Mouse (Mus musculus): ENCODE results near the gene D630045J12Rik. TPM values are rescaled to one million over a fixed set of nuclear protein-coding genes. Genes with fewer than 3 reads are reported as not detected.

The D630045J12Rik gene
- polyA plus RNA-seq, 1 experiment from 2014 or later, result 11.7 TPM

DNA sequence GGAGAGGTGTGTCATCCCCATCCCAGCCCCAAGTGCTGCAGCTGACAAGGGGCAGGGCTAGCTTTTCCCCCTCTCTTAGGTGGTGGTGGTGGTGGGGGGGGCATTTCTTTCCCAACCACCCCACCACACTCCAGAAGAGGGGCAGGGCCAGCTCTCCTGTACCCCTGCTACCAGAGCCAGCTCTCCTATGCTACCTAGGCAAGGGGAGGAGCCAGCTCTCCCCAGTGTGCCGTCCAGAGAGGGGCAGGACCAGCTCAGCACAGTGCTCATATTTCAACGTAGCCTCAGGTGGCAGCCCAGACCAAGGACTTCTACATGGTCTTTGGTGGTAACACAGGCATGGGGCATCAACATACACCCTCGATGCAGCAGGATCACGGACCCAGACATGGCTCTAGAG lies 50.0 kb downstream of the D630045J12Rik start:
- Histone ChIP-seq H3K27me3 (peaks cover 66% of the 10 kb centered on the region), H3K27ac (replicated peaks) (no peak overlapping the region), H3K4me1 (peaks cover 29% of the 10 kb centered on the region), H3K4me2 (replicated peaks) (no peak overlapping the region), H3K36me3 (no peaks in the 10 kb centered on the region), H3K4me3 (no peak overlapping the region), H3K9ac (replicated peaks) (no peak overlapping the region), H3K9me3 (peaks cover 3% of the 10 kb centered on the region; the same call in 1 of the 2 replicates)
- WGBS, result 70% methylated on average over 4 of the region's 4 CpGs
- ATAC-seq (ENCODE audit: low FRiP score, low read depth), result no peak

DNA sequence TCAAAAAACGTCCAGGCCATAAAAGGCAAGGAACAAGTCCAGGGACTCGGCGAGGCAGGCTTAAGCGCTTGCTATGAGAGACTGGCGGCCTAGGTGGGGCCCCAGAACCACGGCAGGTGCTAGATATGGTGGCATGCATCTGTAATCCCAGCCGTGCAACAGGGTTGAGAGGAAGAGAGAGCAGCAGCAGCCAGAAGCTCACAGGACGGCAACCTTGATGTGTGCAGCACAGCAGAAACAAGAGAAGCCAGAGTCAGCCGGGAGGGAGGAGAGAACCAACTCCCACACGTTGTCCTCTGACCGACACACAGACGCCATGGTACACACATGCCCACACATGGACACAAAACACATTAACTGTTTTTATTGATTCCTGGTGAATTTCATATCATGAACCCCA lies 51.0 kb downstream of the D630045J12Rik start:
- ATAC-seq (ENCODE audit: low FRiP score, low read depth), result no peak
- Histone ChIP-seq H3K9me3 (no peaks in the 10 kb centered on the region), H3K4me2 (replicated peaks) (no peak overlapping the region), H3K36me3 (no peaks in the 10 kb centered on the region), H3K9ac (replicated peaks) (no peak overlapping the region), H3K4me3 (no peak overlapping the region), H3K27me3 (peaks cover 62% of the 10 kb centered on the region), H3K4me1 (peaks cover 27% of the 10 kb centered on the region), H3K27ac (replicated peaks) (no peak overlapping the region)
- WGBS, result 85% methylated on average over 12 of the region's 12 CpGs

DNA sequence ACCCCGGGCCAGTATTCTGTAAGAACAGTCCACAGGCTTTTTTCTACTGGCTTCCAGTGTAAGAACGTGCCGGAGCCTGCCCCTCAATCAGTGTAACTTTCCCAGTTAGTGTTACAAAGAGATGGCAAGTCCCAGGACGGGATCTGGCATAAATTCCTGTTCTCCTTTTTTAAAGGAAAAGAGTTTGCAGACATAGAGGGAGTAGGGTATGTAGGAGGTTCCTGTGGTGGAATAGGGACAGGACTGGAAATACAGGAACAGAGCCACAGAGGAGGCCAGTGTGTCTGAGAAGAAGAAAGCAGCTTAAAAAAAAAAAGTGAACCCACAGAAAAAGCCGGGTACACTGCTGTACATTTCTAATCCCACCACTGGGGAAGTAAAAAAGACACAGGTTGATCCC lies 52.3 kb downstream of the D630045J12Rik start:
- Histone ChIP-seq H3K27me3 (peaks cover 62% of the 10 kb centered on the region), H3K9ac (replicated peaks) (no peak overlapping the region), H3K36me3 (peaks cover 4% of the 10 kb centered on the region), H3K4me1 (peaks cover 14% of the 10 kb centered on the region), H3K4me2 (replicated peaks) (no peak overlapping the region), H3K9me3 (no peaks in the 10 kb centered on the region), H3K4me3 (no peak overlapping the region), H3K27ac (replicated peaks) (no peak overlapping the region)
- 79% methylated on average over 5 of the region's 5 CpGs for WGBS
- no peak for ATAC-seq (ENCODE audit: low FRiP score, low read depth)

DNA sequence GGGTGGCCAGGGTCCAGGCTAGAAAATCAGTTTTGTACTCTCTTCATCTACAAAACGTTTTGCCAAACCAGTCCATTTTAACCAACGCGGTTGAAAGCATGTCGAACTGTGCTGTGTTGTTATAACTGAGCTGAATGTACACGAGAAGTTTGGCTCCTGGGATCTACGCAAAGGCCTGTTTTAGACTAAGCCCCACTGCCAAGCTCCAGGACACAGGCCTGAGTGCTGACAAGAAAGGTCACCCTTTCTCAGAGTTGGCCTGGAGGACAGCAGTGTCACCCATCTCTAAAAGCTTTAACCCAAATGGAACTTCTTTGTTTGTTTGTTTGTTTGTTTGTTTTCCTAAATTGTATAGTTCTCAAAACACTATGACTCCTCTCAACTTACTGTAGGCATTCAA lies 54.2 kb downstream of the D630045J12Rik start:
- WGBS, result 90% methylated on average over 6 of the region's 6 CpGs
- peaks cover 44% of the 10 kb centered on the region for H3K27me3 ChIP-seq
- no peak overlapping the region for H3K9ac ChIP-seq (replicated peaks)
- no peaks in the 10 kb centered on the region for H3K9me3 ChIP-seq
- no peak overlapping the region for H3K4me3 ChIP-seq
- H3K36me3 ChIP-seq, result peaks cover 23% of the 10 kb centered on the region
- no peak overlapping the region for H3K4me2 ChIP-seq (replicated peaks)
- H3K27ac ChIP-seq (replicated peaks), result no peak overlapping the region
- ATAC-seq (ENCODE audit: low FRiP score, low read depth), result no peak
- H3K4me1 ChIP-seq, result 0 out of 2 replicates have a peak, but pooled peaks cover 4% of the 10 kb centered on the region

DNA sequence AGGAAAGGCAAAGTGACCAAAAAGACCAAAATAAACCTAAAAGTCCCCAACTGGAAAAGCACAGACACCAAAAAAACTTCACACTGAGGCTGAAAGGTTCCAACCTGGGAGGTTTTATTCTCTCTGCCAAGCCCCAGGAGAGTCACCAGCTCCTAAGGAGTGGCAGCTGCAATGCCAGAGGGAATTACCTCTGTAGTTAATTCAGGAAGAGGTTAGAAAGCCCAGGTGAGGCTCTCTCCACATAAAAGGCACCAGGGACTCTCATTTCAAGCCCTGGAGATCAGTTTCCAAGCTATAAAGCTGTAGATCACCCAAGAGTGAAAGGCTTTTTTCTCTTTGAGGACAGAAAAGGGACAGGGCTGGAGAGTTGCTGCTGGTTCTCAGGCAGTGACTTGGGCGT lies 55.1 kb downstream of the D630045J12Rik start:
- Histone ChIP-seq H3K9me3 (no peaks in the 10 kb centered on the region), H3K36me3 (peaks cover 30% of the 10 kb centered on the region), H3K4me1 (0 out of 2 replicates have a peak, but pooled peaks cover 4% of the 10 kb centered on the region), H3K27me3 (peaks cover 35% of the 10 kb centered on the region), H3K9ac (replicated peaks) (no peak overlapping the region), H3K4me3 (no peak overlapping the region), H3K27ac (replicated peaks) (no peak overlapping the region), H3K4me2 (replicated peaks) (no peak overlapping the region)
- no peak for ATAC-seq (ENCODE audit: low FRiP score, low read depth)
- 80% methylated on average over 1 of the region's 1 CpGs for WGBS

GRCm38 (mm10) chr6:38196266-38197189 lies 57.3 kb downstream of the D630045J12Rik start:
- ATAC-seq (ENCODE audit: low FRiP score, low read depth), result no peak
- Histone ChIP-seq H3K9me3 (no peaks in the 10 kb centered on the region), H3K9ac (replicated peaks) (no peak overlapping the region), H3K27me3 (peaks cover 14% of the 10 kb centered on the region; the same call in 1 of the 2 replicates), H3K36me3 (peaks cover 42% of the 10 kb centered on the region), H3K4me2 (replicated peaks) (no peak overlapping the region), H3K27ac (replicated peaks) (no peak overlapping the region), H3K4me3 (no peak overlapping the region), H3K4me1 (0 out of 2 replicates have a peak, but pooled peaks cover 4% of the 10 kb centered on the region)
- 96% methylated on average over 24 of the region's 24 CpGs for WGBS

- H3K9me3 ChIP-seq, result no peaks in the 10 kb centered on the region
- no peak for ATAC-seq (ENCODE audit: low FRiP score, low read depth)
- H3K9ac ChIP-seq (replicated peaks), result no peak overlapping the region
- peaks cover 5% of the 10 kb centered on the region; the same call in 1 of the 2 replicates for H3K27me3 ChIP-seq
- WGBS, result 90% methylated on average over 10 of the region's 10 CpGs
- no peak overlapping the region for H3K4me3 ChIP-seq
- no peak overlapping the region for H3K27ac ChIP-seq (replicated peaks)
- no peak overlapping the region for H3K4me2 ChIP-seq (replicated peaks)
- 0 out of 2 replicates have a peak, but pooled peaks cover 4% of the 10 kb centered on the region for H3K4me1 ChIP-seq
- peaks cover 42% of the 10 kb centered on the region for H3K36me3 ChIP-seq
These were observed 58.5 kb downstream of the D630045J12Rik start for GRCm38 (mm10) chr6:38195306-38195705.

- 93% methylated on average over 7 of the region's 7 CpGs for WGBS
- H3K36me3 ChIP-seq, result peaks cover 51% of the 10 kb centered on the region
- ATAC-seq (ENCODE audit: low FRiP score, low read depth), result no peak
These were observed 59.8 kb downstream of the D630045J12Rik start for GRCm38 (mm10) chr6:38194046-38194445.

DNA sequence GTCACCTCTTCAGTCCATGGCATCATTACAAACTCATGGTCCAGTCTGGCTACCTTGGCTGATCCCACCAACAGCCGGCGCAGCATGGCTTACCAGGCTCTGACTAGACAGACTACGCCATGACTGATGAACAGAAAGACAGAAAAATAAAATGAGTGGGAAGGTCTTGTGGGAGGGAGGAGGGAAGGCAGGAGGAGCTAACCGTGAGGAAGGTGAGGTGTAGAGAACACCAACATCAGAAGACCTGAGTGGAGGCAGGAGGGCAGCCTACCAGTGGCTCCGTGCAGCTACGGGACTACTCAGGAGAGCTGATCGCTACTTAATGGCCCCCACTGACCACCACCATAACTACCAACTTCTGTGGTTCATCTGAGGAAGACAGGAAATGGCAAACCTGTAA lies 60.9 kb downstream of the D630045J12Rik start:
- Histone ChIP-seq H3K9ac (replicated peaks) (no peak overlapping the region), H3K9me3 (no peaks in the 10 kb centered on the region), H3K4me1 (no peaks in the 10 kb centered on the region), H3K4me3 (no peak overlapping the region), H3K27me3 (no peaks in the 10 kb centered on the region), H3K27ac (replicated peaks) (no peak overlapping the region), H3K36me3 (peaks cover 58% of the 10 kb centered on the region), H3K4me2 (replicated peaks) (no peak overlapping the region)
- no peak for ATAC-seq (ENCODE audit: low FRiP score, low read depth)
- 95% methylated on average over 7 of the region's 7 CpGs for WGBS

More at GRCm38 (mm10) chr6:38194046-38194445, 59.8 kb downstream of the D630045J12Rik start:
- H3K27me3 ChIP-seq, result no peaks in the 10 kb centered on the region; the same call in 1 of the 2 replicates
- H3K9me3 ChIP-seq, result no peaks in the 10 kb centered on the region
- H3K4me1 ChIP-seq, result 0 out of 2 replicates have a peak, but pooled peaks cover 4% of the 10 kb centered on the region
- no peak overlapping the region for H3K4me3 ChIP-seq
- H3K9ac ChIP-seq (replicated peaks), result no peak overlapping the region
- H3K27ac ChIP-seq (replicated peaks), result no peak overlapping the region
- no peak overlapping the region for H3K4me2 ChIP-seq (replicated peaks)

DNA sequence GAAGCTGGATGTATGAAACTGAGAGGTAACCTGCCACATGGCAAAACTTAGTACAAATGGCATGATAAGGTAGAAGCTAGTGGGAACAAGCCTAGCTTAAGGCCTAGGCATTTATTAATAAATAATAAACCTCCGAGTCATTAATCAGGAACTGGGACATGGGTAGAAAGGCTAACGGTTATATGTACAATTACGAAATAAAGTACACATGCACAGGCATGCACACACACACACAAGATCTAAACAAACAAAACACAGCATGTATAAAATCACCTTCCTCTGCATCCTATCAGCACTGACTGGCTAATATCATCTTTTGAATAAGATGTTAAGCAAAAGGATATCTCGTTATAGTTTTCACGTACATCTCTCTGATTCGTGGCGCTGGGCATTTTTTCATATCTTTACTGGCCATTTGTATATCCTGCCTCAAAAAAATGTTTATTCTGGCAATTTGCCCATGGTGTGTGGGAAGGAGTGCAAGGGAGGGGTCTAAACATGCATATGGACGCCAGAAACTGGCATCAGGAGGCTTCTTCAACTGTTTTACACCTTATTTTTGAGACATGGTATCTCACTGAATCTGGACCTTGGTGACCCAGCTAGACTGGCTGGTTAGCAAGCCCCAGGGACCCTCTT lies 67.4 kb downstream of the D630045J12Rik start:
- H3K9ac ChIP-seq (replicated peaks), result no peak overlapping the region
- no peak for ATAC-seq (ENCODE audit: low FRiP score, low read depth)
- no peaks in the 10 kb centered on the region for H3K27me3 ChIP-seq
- no peak overlapping the region for H3K27ac ChIP-seq (replicated peaks)
- no peak overlapping the region for H3K4me3 ChIP-seq
- no peak overlapping the region for H3K4me2 ChIP-seq (replicated peaks)
- peaks cover 7% of the 10 kb centered on the region; the same call in 1 of the 2 replicates for H3K4me1 ChIP-seq
- no peaks in the 10 kb centered on the region for H3K9me3 ChIP-seq
- peaks cover 48% of the 10 kb centered on the region for H3K36me3 ChIP-seq
- 92% methylated on average over 8 of the region's 8 CpGs for WGBS

GRCm38 (mm10) chr6:38184791-38185190 lies 69.0 kb downstream of the D630045J12Rik start:
- Histone ChIP-seq H3K4me3 (no peak overlapping the region), H3K9me3 (no peaks in the 10 kb centered on the region), H3K27me3 (no peaks in the 10 kb centered on the region), H3K27ac (replicated peaks) (no peak overlapping the region), H3K36me3 (peaks cover 55% of the 10 kb centered on the region), H3K9ac (replicated peaks) (no peak overlapping the region), H3K4me1 (peaks cover 7% of the 10 kb centered on the region; the same call in 1 of the 2 replicates), H3K4me2 (replicated peaks) (no peak overlapping the region)
- ATAC-seq (ENCODE audit: low FRiP score, low read depth), result no peak
- WGBS, result 66% methylated on average over 8 of the region's 8 CpGs

Data from midbrain, embryonic 12.5 days (tissue).